Mouse (Mus musculus) c-Kit-negative CD71-positive TER-119-positive erythroid progenitor cells, embryonic 14.5 days (primary cell): Measurements from ENCODE around the gene Bend6.

Experiments used
- DNase-seq: peaks from one replicate; pipeline ENCODE4 v3.0.0-alpha.2; 2013; ENCODE audit warnings: low read depth, low spot score

The Bend6 gene

DNA sequence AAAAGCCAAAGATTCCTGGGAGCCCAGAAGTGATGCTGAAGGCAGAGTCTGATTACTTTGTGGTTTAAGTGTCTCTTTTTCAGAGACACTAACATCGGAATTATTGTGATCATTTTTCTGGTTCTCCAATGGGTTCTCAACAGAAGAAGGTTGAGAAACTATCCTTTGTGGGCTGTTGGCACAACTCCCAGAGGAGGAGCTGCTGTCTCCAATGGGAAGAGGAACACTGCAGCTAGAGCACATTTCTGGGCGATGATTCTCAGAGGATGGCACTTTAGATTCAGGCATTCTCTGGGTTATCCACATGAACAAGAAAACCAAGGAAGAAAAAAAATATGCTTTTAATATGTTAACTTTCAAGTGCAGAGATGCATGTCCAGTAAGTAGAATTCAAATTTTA, 104.3 kb downstream of the Bend6 start:
- no peak for DNase-seq
